ENCODE assay signal across 8 mouse cellular contexts in genomic region chr17:30575121-30575904, GRCm38 (mm10). TPM values are rescaled to one million over a fixed set of nuclear protein-coding genes. Genes with fewer than 3 reads are reported as not detected.
A peak's percentile ranks its signal among the peaks of the same experiment; 100 is the strongest.
DNase-seq lines count a peak whose midpoint lies in the region; ATAC-seq and TF ChIP-seq lines count a peak whose summit lies in the region.

No protein-coding gene starts in this region.

- TF ChIP-seq CTCF in thymus, adult 2 months (IDR thresholded peaks at IDR 0.05; ENCODE audit: borderline replicate concordance, control insufficient read depth, extremely low read depth, insufficient read depth, low read length, poor library complexity) = no peak

- peak overlapping the region; percentile 90 for H3K4me3 ChIP-seq in forebrain, embryonic 16.5 days (replicated peaks; ENCODE audit: low read length)
- H3K4me3 ChIP-seq in midbrain, embryonic 10.5 days = peak overlapping the region; percentile 84
- H3K4me3 ChIP-seq in thymus, adult 2 months (ENCODE audit: control insufficient read depth, insufficient read depth, low read length) = peak overlapping the region; percentile 84

- DNase-seq in adrenal gland, postnatal 14 days = peak; percentile 60
- no peak for DNase-seq in adrenal gland, postnatal 25 days
- peak; percentile 45 to 75 for DNase-seq in urinary bladder, adult 18-20 months (ENCODE audit: low spot score in 2 of 2)
- DNase-seq in urinary bladder, postnatal 14 days (ENCODE audit: low spot score) = no peak
- peak; percentile 21 for DNase-seq in kidney, postnatal 14 days
- no peak for DNase-seq in midbrain, embryonic 10.5 days (ENCODE audit: low spot score)
- peak; percentile 63 for DNase-seq in thymus, adult 2 months

- ATAC-seq in forebrain, embryonic 16.5 days = no peak; the same call in 1 of the 2 replicates

- no peak for TF ChIP-seq POLR2A in thymus, adult 2 months (IDR thresholded peaks at IDR 0.05; ENCODE audit: control insufficient read depth, extremely low read depth, insufficient read depth, low read length, poor library complexity)

- H3K9me3 ChIP-seq in forebrain, embryonic 16.5 days (ENCODE audit: control insufficient read depth, low read length) = no peaks in the 10 kb centered on the region
- H3K9me3 ChIP-seq in midbrain, embryonic 10.5 days (replicated peaks) = no peaks in the 10 kb centered on the region

- no peaks in the 10 kb centered on the region for H3K27me3 ChIP-seq in forebrain, embryonic 16.5 days (replicated peaks; ENCODE audit: control insufficient read depth, insufficient read depth, low read length)
- no peaks in the 10 kb centered on the region for H3K27me3 ChIP-seq in midbrain, embryonic 10.5 days (ENCODE audit: low read depth, poor library complexity, severe bottlenecking)
- no peaks in the 10 kb centered on the region for H3K27me3 ChIP-seq in thymus, adult 2 months (ENCODE audit: control insufficient read depth, insufficient read depth, low read length)

- H3K27ac ChIP-seq in forebrain, embryonic 16.5 days (ENCODE audit: low read length) = peak overlapping the region; percentile 92
- peak overlapping the region; percentile 96 for H3K27ac ChIP-seq in midbrain, embryonic 10.5 days (replicated peaks)
- no peak overlapping the region for H3K27ac ChIP-seq in thymus, adult 2 months (ENCODE audit: control insufficient read depth, insufficient read depth, low read length)

- 5% methylated on average over 35 of the region's 35 CpGs for WGBS in forebrain, embryonic 16.5 days
- 9% methylated on average over 35 of the region's 35 CpGs for WGBS in midbrain, embryonic 10.5 days
- WGBS in thymus, adult 2 months = 3% methylated on average over 35 of the region's 35 CpGs

- H3K4me2 ChIP-seq in forebrain, embryonic 16.5 days (ENCODE audit: low read length) = peak overlapping the region; percentile 89

- peaks cover 21% of the 10 kb centered on the region for H3K4me1 ChIP-seq in forebrain, embryonic 16.5 days (replicated peaks; ENCODE audit: control insufficient read depth, insufficient read depth, low read length)
- peaks cover 31% of the 10 kb centered on the region for H3K4me1 ChIP-seq in midbrain, embryonic 10.5 days
- peaks cover 6% of the 10 kb centered on the region for H3K4me1 ChIP-seq in thymus, adult 2 months (replicated peaks; ENCODE audit: control insufficient read depth, insufficient read depth, low read length)

- H3K36me3 ChIP-seq in forebrain, embryonic 16.5 days (ENCODE audit: control insufficient read depth, insufficient read depth) = no peaks in the 10 kb centered on the region
- no peaks in the 10 kb centered on the region for H3K36me3 ChIP-seq in midbrain, embryonic 10.5 days
- no peaks in the 10 kb centered on the region for H3K36me3 ChIP-seq in thymus, adult 2 months (ENCODE audit: control insufficient read depth, insufficient read depth, low read length)

- H3K9ac ChIP-seq in forebrain, embryonic 16.5 days (replicated peaks; ENCODE audit: low read depth, low read length) = peak overlapping the region; percentile 84

RNA-seq across cellular contexts. Expression of gene Btbd9, which starts 1.0 kb away (rescaled TPM):
- total RNA-seq in adrenal gland, postnatal 14 days (2021) = 35.9 and 36.9 TPM in 2 replicates
- 40.1 and 41.3 TPM in 2 replicates for total RNA-seq in adrenal gland, postnatal 25 days (2021)
- polyA plus RNA-seq in forebrain, embryonic 16.5 days (2015; fragmentation: Nextera tagmentation; extraction: Ambion mirVana) = 141 and 147 TPM in 2 replicates
- polyA plus RNA-seq in midbrain, embryonic 10.5 days (2016; fragmentation: Nextera tagmentation; extraction: Ambion mirVana) = 63.0 and 74.5 TPM in 2 replicates
- polyA plus RNA-seq in thymus, adult 2 months (2012; rRNA removed) = 29.1 and 33.7 TPM in 2 replicates

RNA-seq across cellular contexts. Expression of gene Dnah8, which starts 48.8 kb away (rescaled TPM):
- total RNA-seq in adrenal gland, postnatal 14 days (2021) = 1.3 and 2.7 TPM in 2 replicates
- 0.33 and 0.64 TPM in 2 replicates for total RNA-seq in adrenal gland, postnatal 25 days (2021)
- polyA plus RNA-seq in forebrain, embryonic 16.5 days (2015; fragmentation: Nextera tagmentation; extraction: Ambion mirVana) = 1.6 and 2.0 TPM in 2 replicates
- 1.1 and 1.2 TPM in 2 replicates for polyA plus RNA-seq in midbrain, embryonic 10.5 days (2016; fragmentation: Nextera tagmentation; extraction: Ambion mirVana)
- polyA plus RNA-seq in thymus, adult 2 months (2012; rRNA removed) = 51.3 and 58.4 TPM in 2 replicates

RNA-seq across cellular contexts. Expression of gene Glo1, which starts 51.4 kb away (rescaled TPM):
- 105 and 123 TPM in 2 replicates for total RNA-seq in adrenal gland, postnatal 14 days (2021)
- total RNA-seq in adrenal gland, postnatal 25 days (2021) = 102 and 142 TPM in 2 replicates
- polyA plus RNA-seq in forebrain, embryonic 16.5 days (2015; fragmentation: Nextera tagmentation; extraction: Ambion mirVana) = 156 and 176 TPM in 2 replicates
- 242 and 252 TPM in 2 replicates for polyA plus RNA-seq in midbrain, embryonic 10.5 days (2016; fragmentation: Nextera tagmentation; extraction: Ambion mirVana)
- polyA plus RNA-seq in thymus, adult 2 months (2012; rRNA removed) = 43.5 and 43.6 TPM in 2 replicates

Comparison
In these comparisons a context has a peak if more than half of its experiments do, and no peak if none do; other contexts are left out.
1. DNase-seq: peak in adrenal gland, postnatal 14 days (single experiment), urinary bladder, adult 18-20 months (2 of 2), kidney, postnatal 14 days (single experiment) and thymus, adult 2 months (single experiment); none in adrenal gland, postnatal 25 days (single experiment), urinary bladder, postnatal 14 days (single experiment) and midbrain, embryonic 10.5 days (single experiment).
2. RNA of gene Dnah8, which starts 48.8 kb away (polyA plus RNA-seq): 51.3 to 58.4 TPM in thymus, adult 2 months; 1.6 to 2.0 TPM in forebrain, embryonic 16.5 days and 1.1 to 1.2 TPM in midbrain, embryonic 10.5 days; every median in the first group is over 10 times any median in the second.
3. Peak in every context shown above with its lines, with median percentiles within 50 percentile points of each other: H3K4me3 ChIP-seq.